ENCODE assay signal across 16 mouse cellular contexts in the genomic region with DNA sequence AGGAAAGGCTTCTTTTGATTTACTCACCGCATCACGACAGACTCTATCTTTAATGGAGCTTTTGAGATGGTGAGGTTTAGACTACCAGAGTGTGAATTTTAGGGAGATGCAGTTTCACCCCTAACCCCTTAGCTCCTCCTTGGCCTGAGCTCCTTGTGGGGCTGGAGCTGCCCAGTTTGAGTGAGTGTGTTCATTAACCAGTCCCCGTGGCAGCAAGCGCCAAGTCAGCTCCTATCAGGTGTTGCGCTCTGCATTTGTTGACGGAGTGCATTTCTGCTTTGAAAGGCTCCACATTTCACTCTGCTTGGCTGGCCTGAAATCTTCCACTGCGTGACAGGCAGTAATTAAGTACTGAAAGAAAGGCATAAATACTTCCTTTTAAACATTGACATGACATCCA.
DNase-seq lines count a peak whose midpoint lies in the region; ATAC-seq and TF ChIP-seq lines count a peak whose summit lies in the region.
"Had no signal": no experiment of that assay in that cellular context is flagged by ENCODE, and none has a peak within 500 bp of the region (broad histone marks: within the 10 kb centered on the region; RNA-seq: fewer than 3 reads in every experiment).

No protein-coding gene starts in this region.

- H3K9ac ChIP-seq in intestine, embryonic 15.5 days = no peak overlapping the region
- no peak overlapping the region for H3K9ac ChIP-seq in intestine, embryonic 16.5 days (ENCODE audit: low read depth, low read length)
- no peak overlapping the region for H3K9ac ChIP-seq in forebrain, embryonic 14.5 days (ENCODE audit: low read length)
- H3K9ac ChIP-seq: lung, embryonic 14.5 days; neural tube, embryonic 13.5 days had no signal

- DNase-seq in forebrain, embryonic 14.5 days (ENCODE audit: low spot score) = peak; percentile 60
- peak; percentile 25 to 59 for DNase-seq in kidney, adult 8-10 months
- peak; percentile 51 to 63 for DNase-seq in kidney, postnatal 36 days
- DNase-seq in lung, adult 2 months = no peak
- no peak for DNase-seq in layer of hippocampus, adult 8-10 months (ENCODE audit: low spot score in 2 of 2)
- DNase-seq: adrenal gland, adult 2 months; cerebellum, adult 2 months; heart, adult 11 months; liver; lung, embryonic 14.5 days; thymus, postnatal 14 days had no signal

- TF ChIP-seq CTCF in lung, adult 2 months (IDR thresholded peaks at IDR 0.05; ENCODE audit: insufficient read depth, low read length) = no peak

- no peaks in the 10 kb centered on the region for H3K9me3 ChIP-seq in intestine, embryonic 15.5 days
- H3K9me3 ChIP-seq in intestine, embryonic 16.5 days (ENCODE audit: control insufficient read depth, low read length) = no peaks in the 10 kb centered on the region
- no peaks in the 10 kb centered on the region for H3K9me3 ChIP-seq in forebrain, embryonic 14.5 days (replicated peaks; ENCODE audit: control insufficient read depth, low read length)
- H3K9me3 ChIP-seq: megakaryocyte, embryonic 14.5 days; neural tube, embryonic 13.5 days had no signal

- no peaks in the 10 kb centered on the region for H3K36me3 ChIP-seq in intestine, embryonic 15.5 days
- no peaks in the 10 kb centered on the region for H3K36me3 ChIP-seq in intestine, embryonic 16.5 days (ENCODE audit: control insufficient read depth, insufficient read depth, low read length)
- H3K36me3 ChIP-seq in forebrain, embryonic 14.5 days (ENCODE audit: control insufficient read depth, insufficient read depth, low read length) = no peaks in the 10 kb centered on the region
- H3K36me3 ChIP-seq: neural tube, embryonic 13.5 days had no signal

- no peak overlapping the region for H3K4me3 ChIP-seq in intestine, embryonic 15.5 days (replicated peaks)
- no peak overlapping the region for H3K4me3 ChIP-seq in intestine, embryonic 16.5 days (ENCODE audit: low read length)
- no peak overlapping the region for H3K4me3 ChIP-seq in forebrain, embryonic 14.5 days (ENCODE audit: low read depth, low read length)
- H3K4me3 ChIP-seq in lung, adult 2 months (replicated peaks; ENCODE audit: extremely low read depth, low read depth, low read length) = no peak overlapping the region
- H3K4me3 ChIP-seq: megakaryocyte, embryonic 14.5 days; neural tube, embryonic 13.5 days had no signal

- 0 out of 2 replicates have a peak, but pooled peaks cover 3% of the 10 kb centered on the region for H3K27me3 ChIP-seq in intestine, embryonic 15.5 days (replicated peaks)
- no peaks in the 10 kb centered on the region for H3K27me3 ChIP-seq in intestine, embryonic 16.5 days (replicated peaks; ENCODE audit: control insufficient read depth, insufficient read depth, low read length)
- H3K27me3 ChIP-seq in forebrain, embryonic 14.5 days (replicated peaks; ENCODE audit: control insufficient read depth, insufficient read depth, low read length) = peaks cover 17% of the 10 kb centered on the region; the same call in 1 of the 2 replicates

- no peak overlapping the region for H3K4me2 ChIP-seq in intestine, embryonic 15.5 days (replicated peaks)
- no peak overlapping the region for H3K4me2 ChIP-seq in intestine, embryonic 16.5 days (ENCODE audit: low read depth, low read length)
- H3K4me2 ChIP-seq in forebrain, embryonic 14.5 days (ENCODE audit: low read length) = no peak overlapping the region
- H3K4me2 ChIP-seq: lung, embryonic 14.5 days; neural tube, embryonic 13.5 days had no signal

- no peak overlapping the region for H3K27ac ChIP-seq in intestine, embryonic 15.5 days
- no peak overlapping the region for H3K27ac ChIP-seq in intestine, embryonic 16.5 days (ENCODE audit: low read length)
- H3K27ac ChIP-seq in forebrain, embryonic 14.5 days (ENCODE audit: low read depth, low read length) = 0 out of 2 replicates have a peak overlapping the region, but pooled peaks have one; percentile 24
- H3K27ac ChIP-seq: neural tube, embryonic 13.5 days had no signal

- no peaks in the 10 kb centered on the region for H3K4me1 ChIP-seq in intestine, embryonic 15.5 days (replicated peaks)
- no peaks in the 10 kb centered on the region for H3K4me1 ChIP-seq in intestine, embryonic 16.5 days (ENCODE audit: control insufficient read depth, insufficient read depth, low read length)
- H3K4me1 ChIP-seq in forebrain, embryonic 14.5 days (ENCODE audit: control insufficient read depth, insufficient read depth, low read length) = peaks cover 28% of the 10 kb centered on the region
- no peaks in the 10 kb centered on the region for H3K4me1 ChIP-seq in lung, adult 2 months (ENCODE audit: control insufficient read depth, insufficient read depth, low read length)

- peak; percentile 36; the same call in 1 of the 2 replicates for ATAC-seq in intestine, embryonic 15.5 days
- ATAC-seq in intestine, embryonic 16.5 days = no peak
- ATAC-seq in forebrain, embryonic 14.5 days = peak; percentile 49
- ATAC-seq in megakaryocyte, adult 5-6 weeks (ENCODE audit: poor library complexity, severe bottlenecking) = no peak

- TF ChIP-seq POLR2A in lung, adult 2 months (IDR thresholded peaks at IDR 0.05; ENCODE audit: borderline replicate concordance, extremely low read depth, low read depth, low read length) = no peak

- 55% methylated on average over 7 of the region's 7 CpGs for WGBS in intestine, embryonic 15.5 days
- 57% methylated on average over 7 of the region's 7 CpGs for WGBS in intestine, embryonic 16.5 days
- 15% methylated on average over 7 of the region's 7 CpGs for whole genome bisulfite sequencing in forebrain, embryonic 14.5 days
- WGBS in lung, adult 2 months = 50% methylated on average over 7 of the region's 7 CpGs

Comparison
In these comparisons a context has a peak if more than half of its experiments do, and no peak if none do; other contexts are left out.
1. ATAC-seq: peak in intestine, embryonic 15.5 days (single experiment) and forebrain, embryonic 14.5 days (single experiment); none in intestine, embryonic 16.5 days (single experiment) and megakaryocyte, adult 5-6 weeks (single experiment).
2. DNase-seq: peak in forebrain, embryonic 14.5 days (single experiment), kidney, adult 8-10 months (2 of 2) and kidney, postnatal 36 days (2 of 2); none in lung, adult 2 months (single experiment) and layer of hippocampus, adult 8-10 months (0 of 2).